Mouse (Mus musculus) megakaryocyte-erythroid progenitor cell, adult 5-6 weeks (primary cell): ENCODE data around the gene Aplp2. TPM values are rescaled to one million over a fixed set of nuclear protein-coding genes. Genes with fewer than 3 reads are reported as not detected.

Experiments
- ATAC-seq: replicated peaks from 2 replicates; pipeline ENCODE4 v1.8.0; 2016; ENCODE audit warnings: mild to moderate bottlenecking, inconsistent platforms; ENCODE audit not compliant: severe bottlenecking, poor library complexity, low FRiP score, low TSS enrichment
- total RNA-seq, 2 experiments: library from RNA; stranded (forward) in 1 of 2; stranded (reverse) in 1 of 2; fragments of 200-1000, 215-1000 nt in 1 of 2; fragments of >200 nt in 1 of 2; fragmentation: Nextera tagmentation in 1 of 2; gene quantifications; 2 replicates each; pipeline ENCODE4 v1.2.3; 2014 to 2017

Aplp2 gene
- total RNA-seq, 2 experiments from 2014 or later = 250 to 279 TPM

GRCm38 (mm10) chr9:31133131-31133530 lies 78.5 kb downstream of the Aplp2 start:
- ATAC-seq = no peak

DNA sequence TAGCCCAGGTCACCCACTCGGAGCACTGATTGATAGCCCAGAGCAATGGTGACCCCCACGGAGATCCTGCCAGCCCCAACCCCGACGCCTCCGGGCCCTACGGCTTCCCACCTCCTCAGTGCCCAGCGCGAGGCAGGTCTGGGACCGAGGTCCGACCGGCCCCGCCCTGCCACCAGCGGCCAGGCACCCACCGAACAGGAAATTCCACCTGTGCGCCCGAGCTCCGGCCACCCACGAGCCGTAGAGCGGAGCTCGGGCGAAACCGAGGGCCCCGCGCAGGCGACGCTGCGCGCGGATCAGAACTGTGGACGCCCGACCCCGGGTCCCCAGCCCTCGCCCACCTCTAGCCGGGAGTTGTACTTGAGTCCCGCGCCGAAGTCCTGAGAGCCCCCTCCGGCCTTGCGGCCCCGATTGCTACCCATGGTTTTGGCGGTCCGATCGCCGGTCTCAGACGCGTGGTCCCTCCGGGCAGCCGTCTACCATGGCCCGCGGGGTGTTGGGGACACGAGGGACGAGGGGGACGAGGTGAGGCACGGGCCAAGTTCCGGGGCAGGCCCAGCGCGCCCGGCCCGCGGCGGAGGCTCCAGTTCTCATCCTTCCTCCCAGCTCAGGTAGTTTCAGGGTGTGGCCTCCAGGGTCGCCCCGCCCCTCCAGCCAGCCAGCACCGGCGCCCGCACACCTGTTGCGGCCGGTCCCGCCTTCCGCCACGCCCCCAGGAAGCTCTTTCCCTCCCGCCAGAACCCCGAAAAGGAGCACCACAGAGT lies 80.2 kb downstream of the Aplp2 start, which contains the start of gene St14:
Gene St14 (minus strand): TSS at position 649 of the 764 bp plus-strand sequence.
- no peak for ATAC-seq

GRCm38 (mm10) chr9:31130357-31131204 lies 81.0 kb downstream of the Aplp2 start:
- ATAC-seq = peak; percentile 36; the same call in 1 of the 2 replicates

DNA sequence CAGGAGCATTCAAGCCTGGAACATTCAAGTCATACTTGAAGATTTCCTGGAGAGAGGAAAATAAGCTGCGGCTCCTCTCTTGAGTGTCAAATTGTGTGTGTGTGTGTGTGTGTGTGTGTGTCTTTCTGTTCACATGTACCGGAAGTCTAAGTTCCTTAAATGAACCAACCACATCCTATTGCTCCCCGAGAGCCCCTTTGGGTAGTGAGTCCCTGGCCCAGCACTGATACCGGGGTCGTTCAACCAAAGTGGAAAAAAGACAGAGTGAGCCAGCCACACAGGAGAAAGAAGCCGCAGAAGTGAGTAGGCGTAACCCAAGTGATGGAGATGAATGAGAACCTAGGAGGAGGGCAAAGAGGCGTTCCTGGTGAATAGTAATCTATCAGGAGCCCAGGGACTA lies 81.7 kb downstream of the Aplp2 start:
- ATAC-seq = 0 out of 2 replicates have a peak, but pooled peaks have one; percentile 16

- ATAC-seq = peak; percentile 29; the same call in 1 of the 2 replicates
These were observed 83.6 kb downstream of the Aplp2 start for GRCm38 (mm10) chr9:31127876-31128465.

- no peak for ATAC-seq
These were observed 85.5 kb downstream of the Aplp2 start for GRCm38 (mm10) chr9:31126079-31126478.

DNA sequence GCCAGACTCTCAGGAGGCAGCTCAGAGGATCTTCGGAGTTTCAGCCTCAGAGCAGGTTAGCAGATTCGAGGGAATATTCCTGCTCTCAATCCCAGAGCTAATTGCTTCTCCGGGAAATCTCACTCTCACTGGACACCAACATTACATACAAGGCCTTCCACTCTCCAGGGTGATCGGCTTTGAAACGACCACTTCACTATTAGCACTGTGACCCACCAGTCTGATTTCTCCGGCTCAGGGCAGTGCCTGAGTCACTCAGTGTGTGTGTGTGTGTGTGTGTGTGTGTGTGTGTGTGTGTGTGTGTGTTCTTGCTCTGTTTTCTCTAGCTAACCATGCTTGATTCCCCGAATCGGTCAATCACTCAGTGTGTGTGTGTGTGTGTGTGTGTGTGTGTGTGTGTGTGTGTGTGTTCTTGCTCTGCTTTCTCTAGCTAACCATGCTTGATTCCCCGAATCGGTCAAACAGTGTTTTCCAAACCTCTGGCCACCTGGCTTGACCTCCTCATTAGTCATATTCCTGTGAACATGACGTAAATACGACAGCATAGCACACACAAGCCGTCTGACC lies 89.1 kb downstream of the Aplp2 start:
- ATAC-seq = no peak

DNA sequence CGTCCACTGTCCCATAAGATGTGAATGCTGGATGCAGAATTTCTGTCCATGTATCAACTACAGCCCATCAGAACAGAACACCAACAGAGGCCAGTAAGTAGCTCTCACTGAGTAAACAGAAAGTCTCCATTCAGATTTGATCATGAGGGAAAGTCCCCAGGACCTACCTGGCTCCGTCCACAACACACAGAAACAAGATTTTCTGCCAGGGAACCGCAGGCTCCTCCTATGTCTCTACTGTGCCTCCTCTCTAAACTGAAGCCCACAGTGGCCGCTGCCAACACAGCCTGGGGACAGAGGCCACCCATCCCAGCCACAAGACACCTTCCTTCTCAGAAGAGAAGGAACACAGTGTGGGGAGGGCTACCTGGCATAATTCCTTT lies 91.1 kb downstream of the Aplp2 start:
- ATAC-seq = no peak

DNA sequence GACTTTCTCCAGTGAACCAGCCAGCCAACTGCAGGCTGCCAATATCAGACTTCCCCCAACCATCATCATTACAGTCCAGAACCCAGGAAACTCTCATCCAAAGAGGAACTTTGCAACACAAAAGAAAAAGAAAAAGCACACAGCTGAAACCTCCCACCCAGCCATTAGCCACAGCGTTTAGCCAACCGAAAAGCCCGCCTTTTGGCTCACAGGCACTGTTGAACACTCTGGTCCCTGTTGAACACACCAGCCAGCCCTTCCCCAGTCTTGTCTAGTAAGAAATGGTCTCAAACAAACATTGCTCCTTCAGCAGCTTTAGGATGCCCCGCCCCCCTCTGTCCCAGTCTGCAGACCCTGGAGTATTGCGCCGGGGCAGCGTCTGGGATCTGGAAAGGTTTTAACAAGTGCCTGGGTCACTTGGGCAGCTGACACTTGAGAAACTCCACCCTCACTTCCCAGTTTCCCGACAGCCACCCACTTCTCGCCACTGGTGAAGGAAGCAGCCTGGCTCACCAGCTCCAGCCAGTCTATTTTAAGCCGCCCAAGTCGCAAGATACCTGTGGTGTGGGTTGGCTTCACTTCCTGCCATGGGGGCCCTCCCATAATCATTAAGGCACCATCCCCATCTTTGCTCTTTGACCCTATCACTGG lies 91.6 kb downstream of the Aplp2 start:
- ATAC-seq = no peak

DNA sequence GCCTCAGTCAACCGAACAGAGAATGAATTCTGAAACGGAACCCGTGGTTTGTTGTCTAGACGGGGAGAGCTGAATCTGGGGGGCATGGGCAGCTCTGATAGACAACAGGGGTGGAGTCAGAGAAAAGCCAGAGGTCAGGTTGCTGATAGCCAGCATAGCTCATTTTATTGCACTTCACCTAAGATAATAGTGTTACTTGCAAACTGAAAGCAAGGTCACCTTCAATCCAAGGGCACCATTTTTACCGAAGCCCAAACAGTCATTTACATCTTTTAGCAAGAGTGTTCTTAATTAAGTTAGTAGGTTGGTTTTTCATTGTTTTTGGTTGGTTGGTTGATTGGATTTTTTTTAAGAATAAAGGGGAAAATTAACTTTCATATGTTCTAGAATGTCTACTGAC lies 92.2 kb downstream of the Aplp2 start:
- no peak for ATAC-seq

GRCm38 (mm10) chr9:31118520-31119298 lies 92.9 kb downstream of the Aplp2 start:
- peak; percentile 67 for ATAC-seq

- no peak for ATAC-seq
These were observed 94.1 kb downstream of the Aplp2 start for GRCm38 (mm10) chr9:31117488-31117887.

DNA sequence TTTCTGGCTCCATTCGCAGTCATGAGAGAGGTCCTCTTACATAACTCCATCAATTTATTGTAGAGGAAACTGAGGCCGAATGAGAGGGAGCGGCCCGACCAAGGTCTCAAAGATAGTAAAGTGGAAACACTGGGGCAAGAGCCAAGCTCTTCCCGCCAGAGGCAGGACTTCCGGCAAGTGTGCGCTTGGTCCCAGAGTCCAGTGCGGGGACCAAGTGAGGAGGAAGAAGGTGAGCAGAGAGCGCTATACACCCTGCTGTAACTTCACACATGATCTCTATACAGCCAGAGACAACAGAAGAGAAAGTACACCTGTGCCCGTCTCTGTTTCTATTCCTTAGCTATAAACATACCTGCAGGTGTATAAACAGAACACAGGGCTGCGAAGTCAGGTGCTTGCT lies 94.5 kb downstream of the Aplp2 start:
- ATAC-seq = no peak

DNA sequence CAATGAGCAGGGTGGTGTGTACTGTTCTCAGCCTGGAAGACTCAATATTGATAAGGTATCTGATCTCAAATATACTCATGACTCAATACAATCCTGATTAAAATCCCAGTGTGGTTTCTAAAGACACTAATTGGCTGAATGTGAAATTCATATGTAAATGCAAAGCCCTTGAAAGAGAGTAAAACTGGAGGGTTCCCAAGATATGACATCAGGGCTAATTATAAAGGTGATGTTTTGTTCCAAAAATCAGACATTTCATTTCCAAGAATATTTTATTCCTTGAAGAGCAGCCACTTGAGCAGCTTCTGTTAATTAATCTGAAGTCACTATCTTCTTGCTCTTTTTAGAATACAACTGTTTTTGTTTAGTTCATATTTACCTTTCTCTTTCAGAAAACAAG lies 96.0 kb downstream of the Aplp2 start:
- ATAC-seq = no peak

DNA sequence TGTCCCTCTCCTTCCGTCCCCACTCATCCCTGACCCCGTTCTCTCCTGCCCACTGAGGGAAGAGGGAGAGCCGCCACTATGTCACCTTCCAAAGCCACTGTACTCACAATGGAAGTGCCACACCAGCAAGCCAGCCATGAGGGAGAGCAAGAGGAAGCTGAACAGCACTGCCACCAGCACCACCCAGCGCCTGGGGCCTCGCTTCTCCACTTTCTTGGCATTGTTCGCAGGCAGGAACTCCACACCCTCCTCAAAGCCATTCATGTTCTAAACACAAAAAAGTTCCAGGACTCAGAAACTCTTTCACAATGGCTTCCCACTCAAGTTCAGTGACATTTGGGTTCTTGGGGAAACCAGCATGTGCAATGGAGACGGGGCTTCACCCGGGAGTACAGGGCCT lies 103.2 kb downstream of the Aplp2 start:
- no peak for ATAC-seq
